Mouse (Mus musculus): Measurements from ENCODE around the gene Pkdcc. TPM values are rescaled to one million over a fixed set of nuclear protein-coding genes. Genes with fewer than 3 reads are reported as not detected.

Gene Pkdcc
- polyA plus RNA-seq, 1 experiment = 0.02 TPM

- Histone ChIP-seq H3K4me1 (ENCODE audit: control insufficient read depth) (no peaks in the 10 kb centered on the region), H3K36me3 (ENCODE audit: control insufficient read depth) (no peaks in the 10 kb centered on the region), H3K9me3 (ENCODE audit: control insufficient read depth, low read length) (no peaks in the 10 kb centered on the region), H3K27me3 (ENCODE audit: control insufficient read depth) (peaks cover 4% of the 10 kb centered on the region), H3K4me3 (replicated peaks) (no peak overlapping the region)
- TF ChIP-seq TAL1 (IDR thresholded peaks at IDR 0.05; ENCODE audit: low read length) = no peak
- no peak for TF ChIP-seq GATA1 (IDR thresholded peaks at IDR 0.05; ENCODE audit: low read length)
Observed at GRCm38 (mm10) chr17:83208455-83208854, 6.6 kb upstream of the Pkdcc start.

GRCm38 (mm10) chr17:83210531-83210930, 4.6 kb upstream of the Pkdcc start:
- no peaks in the 10 kb centered on the region for H3K36me3 ChIP-seq (ENCODE audit: control insufficient read depth)
- TF ChIP-seq GATA1 (IDR thresholded peaks at IDR 0.05; ENCODE audit: low read length) (no peak), TAL1 (IDR thresholded peaks at IDR 0.05; ENCODE audit: low read length) (no peak)
- peaks cover 25% of the 10 kb centered on the region for H3K27me3 ChIP-seq (ENCODE audit: control insufficient read depth)
- no peak overlapping the region for H3K4me3 ChIP-seq (replicated peaks)
- no peaks in the 10 kb centered on the region for H3K4me1 ChIP-seq (ENCODE audit: control insufficient read depth)
- no peaks in the 10 kb centered on the region for H3K9me3 ChIP-seq (ENCODE audit: control insufficient read depth, low read length)

GRCm38 (mm10) chr17:83211196-83211595, 3.9 kb upstream of the Pkdcc start:
- Histone ChIP-seq H3K4me1 (ENCODE audit: control insufficient read depth) (no peaks in the 10 kb centered on the region), H3K4me3 (replicated peaks) (no peak overlapping the region), H3K36me3 (ENCODE audit: control insufficient read depth) (no peaks in the 10 kb centered on the region), H3K27me3 (ENCODE audit: control insufficient read depth) (peaks cover 32% of the 10 kb centered on the region), H3K9me3 (ENCODE audit: control insufficient read depth, low read length) (no peaks in the 10 kb centered on the region)
- TF ChIP-seq GATA1 (IDR thresholded peaks at IDR 0.05; ENCODE audit: low read length) = no peak
- no peak for TF ChIP-seq TAL1 (IDR thresholded peaks at IDR 0.05; ENCODE audit: low read length)

- H3K4me1 ChIP-seq (ENCODE audit: control insufficient read depth) = no peaks in the 10 kb centered on the region
- no peak overlapping the region for H3K4me3 ChIP-seq (replicated peaks)
- H3K36me3 ChIP-seq (ENCODE audit: control insufficient read depth) = no peaks in the 10 kb centered on the region
- TF ChIP-seq GATA1 (IDR thresholded peaks at IDR 0.05; ENCODE audit: low read length) (no peak), TAL1 (IDR thresholded peaks at IDR 0.05; ENCODE audit: low read length) (no peak)
- no peaks in the 10 kb centered on the region for H3K9me3 ChIP-seq (ENCODE audit: control insufficient read depth, low read length)
- peaks cover 44% of the 10 kb centered on the region for H3K27me3 ChIP-seq (ENCODE audit: control insufficient read depth)
Observed at GRCm38 (mm10) chr17:83212422-83212821, 2.7 kb upstream of the Pkdcc start.

- Histone ChIP-seq H3K4me3 (replicated peaks) (no peak overlapping the region), H3K4me1 (ENCODE audit: control insufficient read depth) (no peaks in the 10 kb centered on the region), H3K9me3 (ENCODE audit: control insufficient read depth, low read length) (no peaks in the 10 kb centered on the region), H3K36me3 (ENCODE audit: control insufficient read depth) (no peaks in the 10 kb centered on the region), H3K27me3 (ENCODE audit: control insufficient read depth) (peaks cover 48% of the 10 kb centered on the region)
- TF ChIP-seq GATA1 (IDR thresholded peaks at IDR 0.05; ENCODE audit: low read length) (no peak), TAL1 (IDR thresholded peaks at IDR 0.05; ENCODE audit: low read length) (no peak)
Observed at GRCm38 (mm10) chr17:83213228-83213915, 1.7 kb upstream of the Pkdcc start.

- no peak for TF ChIP-seq TAL1 (IDR thresholded peaks at IDR 0.05; ENCODE audit: low read length)
- TF ChIP-seq GATA1 (IDR thresholded peaks at IDR 0.05; ENCODE audit: low read length) = no peak
- H3K27me3 ChIP-seq (ENCODE audit: control insufficient read depth) = peaks cover 48% of the 10 kb centered on the region
- H3K9me3 ChIP-seq (ENCODE audit: control insufficient read depth, low read length) = no peaks in the 10 kb centered on the region
- H3K4me1 ChIP-seq (ENCODE audit: control insufficient read depth) = no peaks in the 10 kb centered on the region
- H3K4me3 ChIP-seq (replicated peaks) = peak overlapping the region; percentile 52
- H3K36me3 ChIP-seq (ENCODE audit: control insufficient read depth) = no peaks in the 10 kb centered on the region
Observed at GRCm38 (mm10) chr17:83214161-83214592, 915 bp upstream of the Pkdcc start.

- Histone ChIP-seq H3K9me3 (ENCODE audit: control insufficient read depth, low read length) (no peaks in the 10 kb centered on the region), H3K4me1 (ENCODE audit: control insufficient read depth) (no peaks in the 10 kb centered on the region), H3K4me3 (replicated peaks) (peak overlapping the region; percentile 58), H3K27me3 (ENCODE audit: control insufficient read depth) (peaks cover 48% of the 10 kb centered on the region), H3K36me3 (ENCODE audit: control insufficient read depth) (no peaks in the 10 kb centered on the region; the same call in 1 of the 2 replicates)
- no peak for TF ChIP-seq TAL1 (IDR thresholded peaks at IDR 0.05; ENCODE audit: low read length)
- TF ChIP-seq GATA1 (IDR thresholded peaks at IDR 0.05; ENCODE audit: low read length) = no peak
Observed at GRCm38 (mm10) chr17:83215529-83216244, 595 bp downstream of the Pkdcc start.

- H3K27me3 ChIP-seq (ENCODE audit: control insufficient read depth) = peaks cover 48% of the 10 kb centered on the region
- TF ChIP-seq GATA1 (IDR thresholded peaks at IDR 0.05; ENCODE audit: low read length) (no peak), TAL1 (IDR thresholded peaks at IDR 0.05; ENCODE audit: low read length) (no peak)
- peak overlapping the region; percentile 58 for H3K4me3 ChIP-seq (replicated peaks)
- H3K4me1 ChIP-seq (ENCODE audit: control insufficient read depth) = no peaks in the 10 kb centered on the region
- peaks cover 4% of the 10 kb centered on the region; the same call in 1 of the 2 replicates for H3K36me3 ChIP-seq (ENCODE audit: control insufficient read depth)
- no peaks in the 10 kb centered on the region for H3K9me3 ChIP-seq (ENCODE audit: control insufficient read depth, low read length)
Observed at GRCm38 (mm10) chr17:83216251-83216919, 1.3 kb downstream of the Pkdcc start.

GRCm38 (mm10) chr17:83218189-83218588, 3.1 kb downstream of the Pkdcc start:
- no peaks in the 10 kb centered on the region for H3K4me1 ChIP-seq (ENCODE audit: control insufficient read depth)
- H3K9me3 ChIP-seq (ENCODE audit: control insufficient read depth, low read length) = no peaks in the 10 kb centered on the region
- peaks cover 4% of the 10 kb centered on the region; the same call in 1 of the 2 replicates for H3K36me3 ChIP-seq (ENCODE audit: control insufficient read depth)
- peaks cover 46% of the 10 kb centered on the region for H3K27me3 ChIP-seq (ENCODE audit: control insufficient read depth)
- H3K4me3 ChIP-seq (replicated peaks) = no peak overlapping the region
- TF ChIP-seq GATA1 (IDR thresholded peaks at IDR 0.05; ENCODE audit: low read length) (no peak), TAL1 (IDR thresholded peaks at IDR 0.05; ENCODE audit: low read length) (no peak)

Measured in erythroblast, embryonic 14.5 days (primary cell).